Mouse (Mus musculus): ENCODE measurements around the gene Elp5.

- TF ChIP-seq POLR2A (IDR thresholded peaks at IDR 0.05; ENCODE audit: insufficient read depth, low read depth, low read length) (no peak), CTCF (IDR thresholded peaks at IDR 0.05) (no peak), EP300 (IDR thresholded peaks at IDR 0.05; ENCODE audit: insufficient read depth, low read depth, low read length) (no peak)
Observed at GRCm38 (mm10) chr11:69931769-69932168, 50.5 kb downstream of the Elp5 start.
